ENCODE assay signal across 1 mouse cellular context in the genomic region with DNA sequence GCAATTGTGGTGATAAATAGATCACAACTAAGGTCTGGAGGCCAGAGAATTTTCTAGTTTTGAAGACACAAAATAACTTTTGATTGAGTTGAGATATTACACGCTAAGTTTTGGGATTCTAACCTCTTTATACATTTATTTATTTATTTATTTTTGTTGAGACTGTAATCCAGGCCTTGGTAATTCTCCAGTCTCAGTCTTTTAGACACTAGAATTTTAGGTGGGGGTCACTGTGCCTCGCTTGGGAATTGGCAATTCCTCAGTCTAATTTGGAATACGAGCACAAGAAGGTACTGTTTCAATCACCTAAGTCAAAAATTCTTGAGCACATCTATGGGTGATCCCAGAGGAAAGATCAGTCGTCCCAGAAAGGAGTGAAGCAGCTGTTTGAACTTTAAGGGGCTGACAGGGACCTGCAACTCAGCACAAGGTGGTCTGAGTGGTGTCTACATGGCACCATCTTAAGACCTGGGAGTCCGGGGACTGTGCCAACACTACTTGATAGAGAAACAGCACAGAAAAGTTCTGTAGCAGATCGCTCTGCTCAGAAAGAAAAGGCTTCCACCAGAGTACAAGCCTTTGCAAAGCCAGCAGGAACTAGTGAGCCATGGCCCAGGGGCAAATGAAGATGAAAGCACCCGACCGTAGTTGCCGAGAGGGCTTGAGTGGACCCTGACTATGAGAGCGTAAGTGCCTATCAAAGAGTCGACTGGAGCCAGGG.
TF ChIP-seq lines count a peak whose summit lies in the region.

No protein-coding gene starts in this region.

TF ChIP-seq in CH12.LX, 34 proteins besides CTCF, POLR2A, EP300 and RAD21 (continued from another document):
- no peak for TF ChIP-seq MXI1 (IDR thresholded peaks at IDR 0.05; ENCODE audit: low read depth, low read length)
- TF ChIP-seq UBTF (IDR thresholded peaks at IDR 0.05; ENCODE audit: low read depth, low read length): no peak
- TF ChIP-seq USF1 (IDR thresholded peaks at IDR 0.05; ENCODE audit: low read depth, low read length): no peak
- no peak for TF ChIP-seq JUN (IDR thresholded peaks at IDR 0.05; ENCODE audit: insufficient read depth, low read depth, low read length)
- TF ChIP-seq E2F4 (IDR thresholded peaks at IDR 0.05; ENCODE audit: insufficient replicate concordance, low read depth, low read length): no peak
- TF ChIP-seq JUND (conservative IDR thresholded peaks at IDR 0.05; ENCODE audit: low read depth, low read length): no peak
- TF ChIP-seq TCF12 (IDR thresholded peaks at IDR 0.05; ENCODE audit: low read depth, low read length): no peak
- no peak for TF ChIP-seq MAX (IDR thresholded peaks at IDR 0.05; ENCODE audit: low read length)
